Mouse (Mus musculus) embryonic fibroblast, embryonic 13.5 days (primary cell): ENCODE measurements at regions not wholly inside any gene's neighbourhood (a gene's known extent, or its start where the extent isn't known, plus 50 kb on each side); places are given as distances from the start of the nearest gene placed in this dataset.

Source experiments
- CTCF ChIP-seq: IDR thresholded peaks from 2 replicates; pipeline ENCODE4 v1.5.1; 2011; ENCODE audit warnings: mild to moderate bottlenecking, control low read depth, low read length, moderate library complexity, borderline replicate concordance; ENCODE audit not compliant: insufficient read depth
- POLR2A ChIP-seq: IDR thresholded peaks from 2 replicates; pipeline ENCODE4 v1.6.1; 2011; ENCODE audit warnings: low read depth, mild to moderate bottlenecking, control low read depth, low read length, moderate library complexity

DNA sequence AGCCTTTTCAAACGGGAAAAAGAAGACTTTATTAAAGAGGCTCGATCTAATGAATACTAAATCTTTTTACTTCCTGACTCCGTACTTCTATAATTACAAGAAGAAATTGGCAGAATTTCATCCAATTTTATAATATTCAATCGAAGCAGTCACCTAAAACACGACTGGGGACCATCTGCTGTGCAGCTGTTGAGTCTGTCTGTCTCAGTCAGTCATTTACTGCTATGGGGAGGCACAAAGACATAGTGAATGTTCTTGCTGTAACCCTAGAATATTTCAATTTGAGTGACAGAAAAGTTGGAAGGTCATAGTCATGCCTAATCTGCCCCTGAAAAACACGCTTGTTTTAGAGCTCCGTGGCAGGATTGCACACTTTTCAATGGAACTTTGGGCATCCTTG lies 487.5 kb downstream of the Igsf11 start:
- TF ChIP-seq POLR2A (no peak), CTCF (no peak)
